Mouse (Mus musculus) left cerebral cortex, postnatal 4 days (tissue): Measurements from ENCODE around the gene Dbp. TPM values are rescaled to one million over a fixed set of nuclear protein-coding genes. Genes with fewer than 3 reads are reported as not detected.

Experiments
- DNase-seq: peaks from one replicate; pipeline ENCODE4 v3.0.0-alpha.2; 2022
- intact Hi-C: fragments of 180-260 bp; cut with DNase I; formaldehyde crosslinking; loops from one replicate; pipeline ENCODE4 v1.15.1; 2025
- total RNA-seq, 2 experiments: library from RNA; stranded (reverse); gene quantifications; 2 replicates each; pipeline ENCODE4 v1.2.3; 2021

The Dbp gene
- total RNA-seq, 2 experiments from 2014 or later, result 19.1 to 22.2 TPM

- no peak for DNase-seq
- intact Hi-C loops, result no loop called here
Observed at GRCm38 (mm10) chr7:45709677-45710355, 4.9 kb downstream of the Dbp start.

GRCm38 (mm10) chr7:45710477-45711191, 5.7 kb downstream of the Dbp start:
- DNase-seq, result no peak
- intact Hi-C loops, result no loop called here

GRCm38 (mm10) chr7:45711316-45712021, 6.6 kb downstream of the Dbp start:
- no peak for DNase-seq
- intact Hi-C loops, result no loop called here

GRCm38 (mm10) chr7:45712022-45712757, 7.3 kb downstream of the Dbp start:
- no peak for DNase-seq
- intact Hi-C loops, result no loop called here

GRCm38 (mm10) chr7:45713396-45713795, 8.5 kb downstream of the Dbp start:
- DNase-seq, result no peak
- intact Hi-C loops, result no loop called here

- intact Hi-C loops, result no loop called here
Observed at GRCm38 (mm10) chr7:45713881-45714520, 9.1 kb downstream of the Dbp start.

GRCm38 (mm10) chr7:45714630-45715089, 9.8 kb downstream of the Dbp start:
- intact Hi-C loops, result no loop called here
- no peak for DNase-seq

More at GRCm38 (mm10) chr7:45713881-45714520, 9.1 kb downstream of the Dbp start:
- DNase-seq, result no peak

GRCm38 (mm10) chr7:45715090-45715708, 10.3 kb downstream of the Dbp start, which contains the start of gene Rpl18:
Rpl18 (plus strand) TSS chr7:45715457.
- intact Hi-C loops, result no loop called here
- DNase-seq, result peak; percentile 99

GRCm38 (mm10) chr7:45715741-45716459, 11.0 kb downstream of the Dbp start:
- no peak for DNase-seq
- intact Hi-C loops, result no loop called here

- intact Hi-C loops, result no loop called here
- no peak for DNase-seq
Observed at GRCm38 (mm10) chr7:45716460-45716857, 11.6 kb downstream of the Dbp start.

GRCm38 (mm10) chr7:45716952-45717917, 12.3 kb downstream of the Dbp start:
- intact Hi-C loops, result no loop called here
- DNase-seq, result no peak

GRCm38 (mm10) chr7:45717918-45718297, 13.0 kb downstream of the Dbp start, which contains the start of gene Sphk2:
Sphk2 (minus strand) TSS chr7:45718002.
- intact Hi-C loops, result no loop called here
- peak; percentile 99 for DNase-seq

- DNase-seq, result no peak
- intact Hi-C loops, result no loop called here
Observed at GRCm38 (mm10) chr7:45718331-45718730, 13.4 kb downstream of the Dbp start.

- intact Hi-C loops, result no loop called here
- DNase-seq, result no peak
Observed at GRCm38 (mm10) chr7:45719180-45719579, 14.3 kb downstream of the Dbp start.

GRCm38 (mm10) chr7:45719738-45720412, 15.0 kb downstream of the Dbp start:
- intact Hi-C loops, result loop anchor here (5.0 kb wide), 1 partner anchor 77 kb away; no protein-coding TSS in a partner anchor
- DNase-seq, result no peak

- intact Hi-C loops, result loop anchor here (5.0 kb wide), 1 partner anchor 77 kb away; no protein-coding TSS in a partner anchor
Observed at GRCm38 (mm10) chr7:45720413-45721233, 15.7 kb downstream of the Dbp start, which contains the start of gene Fam83e. Fam83e (plus strand) TSS chr7:45721212.

More at GRCm38 (mm10) chr7:45720413-45721233, 15.7 kb downstream of the Dbp start, which contains the start of gene Fam83e:
- no peak for DNase-seq
